Mouse (Mus musculus) kidney, adult 2 months (tissue): ENCODE results near the gene Slfn14.
A peak's percentile ranks its signal among the peaks of the same experiment; 100 is the strongest.

Experiments used
- CTCF ChIP-seq: fragments of 200-500 bp; conservative IDR thresholded peaks from 2 replicates; pipeline ENCODE4 v1.5.1; 2011; ENCODE audit warnings: low read depth, mild to moderate bottlenecking, control low read depth, low read length, moderate library complexity, mixed read lengths; ENCODE audit not compliant: insufficient read depth, insufficient read length
- POLR2A ChIP-seq: fragments of 200-500 bp; IDR thresholded peaks from one replicate; pipeline ENCODE4 v1.6.1; 2011; ENCODE audit warnings: low read depth, low read length, control low read depth

GRCm38 (mm10) chr11:83263146-83263545 lies 23.4 kb downstream of the Slfn14 start:
- TF ChIP-seq CTCF (0 out of 2 replicates have a peak, but pooled peaks have one; percentile 20), POLR2A (no peak)
